Mouse (Mus musculus) erythroid progenitor cell, adult 5-6 weeks (primary cell): Measurements from ENCODE around the gene Fam161b. TPM values are rescaled to one million over a fixed set of nuclear protein-coding genes. Genes with fewer than 3 reads are reported as not detected.

Experiments used
- total RNA-seq, 2 experiments: library from RNA; stranded (forward) in 1 of 2; stranded (reverse) in 1 of 2; fragments of 150-400 nt in 1 of 2; fragments of 186-747, 209-891 nt in 1 of 2; gene quantifications; 2 replicates each; pipeline versions ENCODE4 v1.2.3 to v1.2.4; 2015 to 2017; ENCODE audit warnings: low replicate concordance in 2 of 2

The Fam161b gene
- total RNA-seq, 2 experiments from 2014 or later: 3.6 TPM; not detected in 1

Other genes starting within 250 kb of the Fam161b start
- not detected in 2 replicates for gene Dnal1, start 247.5 kb downstream of the Fam161b start, total RNA-seq (2015; ENCODE audit: low replicate concordance)
- 0.08 and 2.2 TPM in 2 replicates for gene Dnal1, start 247.5 kb downstream of the Fam161b start, total RNA-seq (2017; ENCODE audit: low replicate concordance)
- gene Pnma1, start 213.3 kb downstream of the Fam161b start, total RNA-seq (2015; ENCODE audit: low replicate concordance): 8.4 and 11.9 TPM in 2 replicates
- 13.5 and 15.9 TPM in 2 replicates for gene Pnma1, start 213.3 kb downstream of the Fam161b start, total RNA-seq (2017; ENCODE audit: low replicate concordance)
- gene Elmsan1, start 143.0 kb downstream of the Fam161b start, total RNA-seq (2015; ENCODE audit: low replicate concordance): 20.9 and 23.5 TPM in 2 replicates
- gene Elmsan1, start 143.0 kb downstream of the Fam161b start, total RNA-seq (2017; ENCODE audit: low replicate concordance): 29.0 and 51.1 TPM in 2 replicates
- gene Ptgr2, start 76.6 kb downstream of the Fam161b start, total RNA-seq (2015; ENCODE audit: low replicate concordance): 8.4 and 12.6 TPM in 2 replicates
- 29.3 and 32.6 TPM in 2 replicates for gene Ptgr2, start 76.6 kb downstream of the Fam161b start, total RNA-seq (2017; ENCODE audit: low replicate concordance)
- 54.1 and 72.5 TPM in 2 replicates for gene Zfp410, start 45.0 kb downstream of the Fam161b start, total RNA-seq (2015; ENCODE audit: low replicate concordance)
- gene Zfp410, start 45.0 kb downstream of the Fam161b start, total RNA-seq (2017; ENCODE audit: low replicate concordance): 63.2 and 85.4 TPM in 2 replicates
- 17.2 and 19.5 TPM in 2 replicates for gene Coq6, start 176 bp downstream of the Fam161b start, total RNA-seq (2015; ENCODE audit: low replicate concordance)
- gene Coq6, start 176 bp downstream of the Fam161b start, total RNA-seq (2017; ENCODE audit: low replicate concordance): 5.6 and 14.4 TPM in 2 replicates
- gene Entpd5, start 47.2 kb upstream of the Fam161b start, total RNA-seq (2015; ENCODE audit: low replicate concordance): 8.6 and 17.2 TPM in 2 replicates
- gene Entpd5, start 47.2 kb upstream of the Fam161b start, total RNA-seq (2017; ENCODE audit: low replicate concordance): 4.8 and 9.2 TPM in 2 replicates
- gene Bbof1, start 47.2 kb upstream of the Fam161b start, total RNA-seq (2015; ENCODE audit: low replicate concordance): not detected in 2 replicates
- 2.6 and 9.1 TPM in 2 replicates for gene Bbof1, start 47.2 kb upstream of the Fam161b start, total RNA-seq (2017; ENCODE audit: low replicate concordance)
- 29.8 and 29.9 TPM in 2 replicates for gene Rnf113a2, start 55.4 kb upstream of the Fam161b start, total RNA-seq (2015; ENCODE audit: low replicate concordance)
- 14.8 and 15.8 TPM in 2 replicates for gene Rnf113a2, start 55.4 kb upstream of the Fam161b start, total RNA-seq (2017; ENCODE audit: low replicate concordance)
- gene Aldh6a1, start 89.2 kb upstream of the Fam161b start, total RNA-seq (2015; ENCODE audit: low replicate concordance): 4.2 and 6.8 TPM in 2 replicates
- 2.6 and 7.5 TPM in 2 replicates for gene Aldh6a1, start 89.2 kb upstream of the Fam161b start, total RNA-seq (2017; ENCODE audit: low replicate concordance)
- 19.8 and 41.1 TPM in 2 replicates for gene Lin52, start 89.6 kb upstream of the Fam161b start, total RNA-seq (2015; ENCODE audit: low replicate concordance)
- 22.0 and 26.2 TPM in 2 replicates for gene Lin52, start 89.6 kb upstream of the Fam161b start, total RNA-seq (2017; ENCODE audit: low replicate concordance)
- gene Vsx2, start 207.9 kb upstream of the Fam161b start, total RNA-seq (2015; ENCODE audit: low replicate concordance): not detected in 2 replicates
- gene Vsx2, start 207.9 kb upstream of the Fam161b start, total RNA-seq (2017; ENCODE audit: low replicate concordance): not detected in 2 replicates